Mouse (Mus musculus): ENCODE results near the gene Zdhhc13.

Zdhhc13 gene

GRCm38 (mm10) chr7:48841538-48841937 lies 52.7 kb downstream of the Zdhhc13 start:
- DNase-seq (ENCODE audit: low spot score in 2 of 2): no peak

- DNase-seq (ENCODE audit: low spot score in 2 of 2): no peak
Measured at GRCm38 (mm10) chr7:48842353-48842752, 53.5 kb downstream of the Zdhhc13 start.

- DNase-seq (ENCODE audit: low spot score in 2 of 2): no peak
Measured at GRCm38 (mm10) chr7:48843541-48843940, 54.7 kb downstream of the Zdhhc13 start.

GRCm38 (mm10) chr7:48845213-48845973 lies 56.6 kb downstream of the Zdhhc13 start:
- DNase-seq (ENCODE audit: low spot score in 2 of 2): no peak

- DNase-seq (ENCODE audit: low spot score in 2 of 2): no peak
Measured at GRCm38 (mm10) chr7:48846755-48847154, 58.0 kb downstream of the Zdhhc13 start.

GRCm38 (mm10) chr7:48847820-48848650 lies 59.2 kb downstream of the Zdhhc13 start, which contains the start of gene Csrp3:
Gene Csrp3 (minus strand): TSS chr7:48848033.
- no peak for DNase-seq (ENCODE audit: low spot score in 2 of 2)

- no peak for DNase-seq (ENCODE audit: low spot score in 2 of 2)
Measured at GRCm38 (mm10) chr7:48851529-48852104, 62.8 kb downstream of the Zdhhc13 start.

- DNase-seq (ENCODE audit: low spot score in 2 of 2): no peak
Measured at GRCm38 (mm10) chr7:48853496-48853895, 64.7 kb downstream of the Zdhhc13 start.

GRCm38 (mm10) chr7:48855461-48855860 lies 66.7 kb downstream of the Zdhhc13 start:
- DNase-seq (ENCODE audit: low spot score in 2 of 2): no peak

GRCm38 (mm10) chr7:48858257-48858656 lies 69.5 kb downstream of the Zdhhc13 start:
- no peak for DNase-seq (ENCODE audit: low spot score in 2 of 2)

- DNase-seq (ENCODE audit: low spot score in 2 of 2): no peak
Measured at GRCm38 (mm10) chr7:48859362-48859761, 70.6 kb downstream of the Zdhhc13 start.

- no peak for DNase-seq (ENCODE audit: low spot score in 2 of 2)
Measured at GRCm38 (mm10) chr7:48860948-48861347, 72.1 kb downstream of the Zdhhc13 start.

- DNase-seq (ENCODE audit: low spot score in 2 of 2): no peak
Measured at GRCm38 (mm10) chr7:48861796-48862195, 73.0 kb downstream of the Zdhhc13 start.

- DNase-seq (ENCODE audit: low spot score in 2 of 2): no peak
Measured at GRCm38 (mm10) chr7:48864199-48864598, 75.4 kb downstream of the Zdhhc13 start.

GRCm38 (mm10) chr7:48864671-48865458 lies 76.1 kb downstream of the Zdhhc13 start:
- no peak for DNase-seq (ENCODE audit: low spot score in 2 of 2)

GRCm38 (mm10) chr7:48867576-48867975 lies 78.8 kb downstream of the Zdhhc13 start:
- DNase-seq (ENCODE audit: low spot score in 2 of 2): no peak

GRCm38 (mm10) chr7:48870144-48870543 lies 81.3 kb downstream of the Zdhhc13 start:
- DNase-seq (ENCODE audit: low spot score in 2 of 2): no peak

- peak in 1 of 2 experiments; percentile 60 for DNase-seq (ENCODE audit: low spot score in 2 of 2)
Measured at GRCm38 (mm10) chr7:48870579-48871180, 81.9 kb downstream of the Zdhhc13 start.

GRCm38 (mm10) chr7:48871292-48871691 lies 82.5 kb downstream of the Zdhhc13 start:
- DNase-seq (ENCODE audit: low spot score in 2 of 2): peak in 1 of 2 experiments; percentile 59

GRCm38 (mm10) chr7:48875096-48875495 lies 86.3 kb downstream of the Zdhhc13 start:
- no peak for DNase-seq (ENCODE audit: low spot score in 2 of 2)

GRCm38 (mm10) chr7:48876526-48876925 lies 87.7 kb downstream of the Zdhhc13 start:
- peak in 1 of 2 experiments; percentile 43 for DNase-seq (ENCODE audit: low spot score in 2 of 2)
